Mouse (Mus musculus) megakaryocyte, embryonic 14.5 days (primary cell): ENCODE measurements at regions not wholly inside any gene's neighbourhood (a gene's known extent, or its start where the extent isn't known, plus 50 kb on each side); places are given as distances from the start of the nearest gene placed in this dataset.
"Not testable (repeated sequence)": the region's sequence is repeated elsewhere in the genome, so short reads cannot be mapped to it uniquely, and the experiment has no call there.

Experiments
- H3K27me3 ChIP-seq: replicated peaks from 2 replicates; pipeline ENCODE3; 2012; ENCODE audit warnings: inconsistent platforms
- H3K36me3 ChIP-seq: replicated peaks from 2 replicates; pipeline ENCODE3; 2012; ENCODE audit warnings: low read length, inconsistent platforms, mixed read lengths
- H3K4me1 ChIP-seq: 2 replicates; pipeline ENCODE4 v1.6.1; 2012; ENCODE audit warnings: inconsistent platforms
- H3K4me3 ChIP-seq: replicated peaks from 2 replicates; pipeline ENCODE3; 2012; ENCODE audit warnings: moderate library complexity, mild to moderate bottlenecking, inconsistent platforms
- H3K9me3 ChIP-seq: 2 replicates; pipeline ENCODE4 v1.6.1; 2012; ENCODE audit warnings: inconsistent platforms
- FLI1 ChIP-seq: IDR thresholded peaks from 2 replicates; pipeline ENCODE4 v1.6.1; 2012; ENCODE audit warnings: low read length, inconsistent platforms, mixed read lengths
- GATA1 ChIP-seq: IDR thresholded peaks from 3 replicates; pipeline ENCODE4 v1.6.1; 2012; ENCODE audit warnings: mixed read lengths, low read length, inconsistent platforms, borderline replicate concordance

- Histone ChIP-seq H3K9me3 (peaks cover 5% of the 10 kb centered on the region; the same call in 1 of the 2 replicates), H3K36me3 (no peaks in the 10 kb centered on the region), H3K4me1 (no peaks in the 10 kb centered on the region), H3K4me3 (peak overlapping the region; percentile 28), H3K27me3 (no peaks in the 10 kb centered on the region)
- TF ChIP-seq FLI1 (no peak), GATA1 (no peak)
These were observed 1365.8 kb upstream of the Got2 start for GRCm38 (mm10) chr8:97254169-97254568.

GRCm38 (mm10) chr8:97252232-97252631 is 1363.9 kb upstream of the Got2 start:
- TF ChIP-seq FLI1 (no peak), GATA1 (no peak)
- no peaks in the 10 kb centered on the region for H3K36me3 ChIP-seq
- H3K27me3 ChIP-seq = no peaks in the 10 kb centered on the region
- no peaks in the 10 kb centered on the region for H3K4me1 ChIP-seq
- H3K9me3 ChIP-seq = peaks cover 3% of the 10 kb centered on the region; the same call in 1 of the 2 replicates
- H3K4me3 ChIP-seq = no peak overlapping the region

GRCm38 (mm10) chr8:97251458-97251865 is 1363.1 kb upstream of the Got2 start:
- Histone ChIP-seq H3K4me1 (no peaks in the 10 kb centered on the region), H3K9me3 (peaks cover 3% of the 10 kb centered on the region; the same call in 1 of the 2 replicates), H3K27me3 (no peaks in the 10 kb centered on the region), H3K36me3 (no peaks in the 10 kb centered on the region), H3K4me3 (no peak overlapping the region)
- TF ChIP-seq GATA1 (no peak), FLI1 (no peak)

- TF ChIP-seq GATA1 = no peak
- no peak for TF ChIP-seq FLI1
- no peaks in the 10 kb centered on the region for H3K27me3 ChIP-seq
- no peaks in the 10 kb centered on the region for H3K4me1 ChIP-seq
- no peak overlapping the region for H3K4me3 ChIP-seq
- H3K36me3 ChIP-seq = no peaks in the 10 kb centered on the region
- H3K9me3 ChIP-seq = no peaks in the 10 kb centered on the region
These were observed 1346.3 kb upstream of the Got2 start for GRCm38 (mm10) chr8:97234551-97235107.

DNA sequence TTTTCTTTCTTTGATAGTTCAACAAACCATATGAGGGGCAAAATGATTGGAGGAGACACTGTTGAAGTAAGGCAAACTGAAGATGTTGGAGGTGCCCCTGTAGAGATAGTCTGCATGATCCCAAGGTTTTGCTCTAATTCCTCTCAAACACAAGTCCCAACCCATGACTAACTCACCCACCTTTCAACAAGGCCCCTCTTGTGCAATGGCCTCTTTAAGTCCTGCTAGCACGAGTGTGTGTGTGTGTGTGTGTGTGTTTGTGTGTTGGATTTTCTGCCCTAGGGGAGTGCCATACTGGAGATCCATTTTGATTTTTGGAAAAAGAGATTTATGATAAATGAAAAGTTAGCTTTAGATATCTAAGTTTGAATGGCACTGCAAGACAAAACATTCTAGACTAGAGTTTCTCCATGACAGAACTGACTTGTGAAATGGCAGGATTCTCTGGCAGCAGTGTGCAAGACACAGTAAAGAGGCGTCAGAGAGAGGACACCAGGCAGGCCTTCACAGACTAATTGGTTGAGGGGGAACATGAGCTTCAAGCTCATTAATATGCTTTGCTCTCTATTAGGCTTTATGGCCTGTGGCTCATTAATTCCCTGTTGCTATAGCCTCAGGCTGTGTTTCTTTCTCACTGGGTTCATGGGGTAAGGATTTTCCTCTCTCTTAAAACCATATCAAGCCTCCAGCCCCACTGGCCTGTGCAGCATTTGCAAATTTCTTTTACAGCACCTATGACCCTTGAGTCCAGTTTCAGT is 1344.5 kb upstream of the Got2 start:
- H3K9me3 ChIP-seq = no peaks in the 10 kb centered on the region
- H3K27me3 ChIP-seq = no peaks in the 10 kb centered on the region
- H3K4me3 ChIP-seq = no peak overlapping the region
- TF ChIP-seq GATA1 (no peak), FLI1 (no peak)
- no peaks in the 10 kb centered on the region for H3K36me3 ChIP-seq
- no peaks in the 10 kb centered on the region for H3K4me1 ChIP-seq

- H3K9me3 ChIP-seq = no peaks in the 10 kb centered on the region
- TF ChIP-seq GATA1 (no peak), FLI1 (no peak)
- H3K36me3 ChIP-seq = no peaks in the 10 kb centered on the region
- no peak overlapping the region for H3K4me3 ChIP-seq
- H3K4me1 ChIP-seq = no peaks in the 10 kb centered on the region
- H3K27me3 ChIP-seq = no peaks in the 10 kb centered on the region
These were observed 1343.3 kb upstream of the Got2 start for GRCm38 (mm10) chr8:97231652-97232051.

GRCm38 (mm10) chr8:97191806-97192205 is 1303.5 kb upstream of the Got2 start:
- Histone ChIP-seq H3K4me1 (no peaks in the 10 kb centered on the region), H3K4me3 (no peak overlapping the region), H3K27me3 (no peaks in the 10 kb centered on the region), H3K9me3 (no peaks in the 10 kb centered on the region), H3K36me3 (no peaks in the 10 kb centered on the region)
- no peak for TF ChIP-seq FLI1
- TF ChIP-seq GATA1 = no peak

- H3K27me3 ChIP-seq, H3K4me1 ChIP-seq, H3K9me3 ChIP-seq, H3K36me3 ChIP-seq, H3K4me3 ChIP-seq: not testable (repeated sequence)
These were observed 1295.5 kb upstream of the Got2 start for GRCm38 (mm10) chr8:97183831-97184230.

DNA sequence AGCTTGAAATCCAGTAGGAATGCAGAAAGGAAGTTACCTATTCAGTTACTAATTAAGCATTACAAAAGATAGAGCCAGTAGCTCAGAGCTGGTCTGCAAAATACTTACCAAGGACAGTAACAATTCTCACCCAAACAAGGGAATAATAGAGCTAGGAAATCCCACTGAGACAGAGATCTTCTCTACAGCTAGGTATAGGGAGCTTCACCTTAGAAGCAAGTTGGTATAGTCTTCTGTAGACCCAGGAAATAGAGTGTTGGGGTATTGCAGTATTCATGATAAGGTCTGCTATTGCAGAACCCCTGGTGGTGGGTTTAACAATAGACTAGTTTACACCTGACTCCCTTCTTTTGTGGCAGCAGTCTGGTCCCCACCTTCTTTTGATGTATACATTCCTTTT is 1294.1 kb upstream of the Got2 start:
- H3K4me1 ChIP-seq, H3K9me3 ChIP-seq, H3K27me3 ChIP-seq, H3K36me3 ChIP-seq, H3K4me3 ChIP-seq: not testable (repeated sequence)
